Mouse (Mus musculus) intestine, embryonic 16.5 days (tissue): ENCODE measurements around the gene Chst13. TPM values are rescaled to one million over a fixed set of nuclear protein-coding genes. Genes with fewer than 3 reads are reported as not detected.

Experiments used
- ATAC-seq: fragments of 200-750 bp; cut with Nextera tagmentation; 2 replicates; pipeline ENCODE4 v1.8.0; 2017; ENCODE audit warnings: moderate TSS enrichment, moderate library complexity
- H3K27ac ChIP-seq: fragments of 300-500 bp; sonication (generic); 2 replicates; pipeline ENCODE4 v1.5.1; 2014; ENCODE audit warnings: mild to moderate bottlenecking, low read length
- H3K27me3 ChIP-seq: fragments of 300-500 bp; sonication (generic); replicated peaks from 2 replicates; pipeline ENCODE4 v1.6.1; 2014; ENCODE audit warnings: low read length, control low read depth, mixed read lengths; ENCODE audit not compliant: control insufficient read depth, insufficient read depth
- H3K36me3 ChIP-seq: fragments of 300-500 bp; sonication (generic); 2 replicates; pipeline ENCODE4 v1.6.1; 2014; ENCODE audit warnings: low read length, control low read depth; ENCODE audit not compliant: control insufficient read depth, insufficient read depth
- H3K4me1 ChIP-seq: fragments of 300-500 bp; sonication (generic); 2 replicates; pipeline ENCODE4 v1.6.1; 2014; ENCODE audit warnings: low read length, control low read depth, mixed read lengths; ENCODE audit not compliant: control insufficient read depth, insufficient read depth
- H3K4me2 ChIP-seq: fragments of 300-500 bp; sonication (generic); 2 replicates; pipeline ENCODE4 v1.6.1; 2014; ENCODE audit warnings: low read depth, low read length, control low read depth
- H3K4me3 ChIP-seq: fragments of 300-500 bp; sonication (generic); 2 replicates; pipeline ENCODE4 v1.5.1; 2014; ENCODE audit warnings: mild to moderate bottlenecking, low read length
- H3K9ac ChIP-seq: fragments of 300-500 bp; sonication (generic); 2 replicates; pipeline ENCODE4 v1.6.1; 2014; ENCODE audit warnings: low read depth, low read length
- H3K9me3 ChIP-seq: fragments of 300-500 bp; sonication (generic); 2 replicates; pipeline ENCODE4 v1.6.1; 2016; ENCODE audit warnings: low read length, control low read depth; ENCODE audit not compliant: control insufficient read depth
- WGBS: fragments of 180-500 bp; shearing (Covaris S2); extraction: QIAGEN DNeasy Blood & Tissue Kit; methylation state at CpG from one replicate; pipeline ENCODE4 v1.1.7; 2014; 5-methylcytosine and 5-hydroxymethylcytosine counted together
- polyA plus RNA-seq: library from polyadenylated mRNA; unstranded; fragments of >200 nt; fragmentation: Nextera tagmentation; extraction: Ambion mirVana; gene quantifications from 2 replicates; pipeline ENCODE4 v1.2.1, GENCODE M21; 2015

Chst13 gene
- polyA plus RNA-seq, 1 experiment from 2014 or later: 1.1 TPM

GRCm38 (mm10) chr6:90306315-90306975 is 18.5 kb downstream of the Chst13 start:
- no peak for ATAC-seq
- no peaks in the 10 kb centered on the region for H3K36me3 ChIP-seq
- 83% methylated on average over 6 of the region's 6 CpGs for WGBS
- H3K4me2 ChIP-seq: no peak overlapping the region
- peaks cover 5% of the 10 kb centered on the region; the same call in 1 of the 2 replicates for H3K9me3 ChIP-seq
- H3K4me3 ChIP-seq: no peak overlapping the region
- H3K27ac ChIP-seq: no peak overlapping the region
- H3K9ac ChIP-seq: no peak overlapping the region
- H3K27me3 ChIP-seq: no peaks in the 10 kb centered on the region
- H3K4me1 ChIP-seq: no peaks in the 10 kb centered on the region

GRCm38 (mm10) chr6:90300919-90301318 is 24.1 kb downstream of the Chst13 start, which contains the start of gene BC048671:
Gene BC048671 (plus strand): TSS chr6:90301219.
- Histone ChIP-seq H3K9ac (no peak within 1 kb of the TSS), H3K4me3 (no peak within 1 kb of the TSS), H3K36me3 (no peaks in the 10 kb centered on the region), H3K27me3 (no peaks in the 10 kb centered on the region), H3K9me3 (no peaks in the 10 kb centered on the region), H3K4me1 (no peaks in the 10 kb centered on the region), H3K27ac (no peak within 1 kb of the TSS), H3K4me2 (no peak within 1 kb of the TSS)
- 79% methylated on average over 1 of the region's 1 CpGs for WGBS
- ATAC-seq: no peak

GRCm38 (mm10) chr6:90288265-90288664 is 36.7 kb downstream of the Chst13 start:
- no peak overlapping the region for H3K4me2 ChIP-seq
- ATAC-seq: no peak
- WGBS: 54% methylated on average over 12 of the region's 12 CpGs

More at GRCm38 (mm10) chr6:90288265-90288664, 36.7 kb downstream of the Chst13 start:
- Histone ChIP-seq H3K4me1 (no peaks in the 10 kb centered on the region), H3K4me3 (no peak overlapping the region), H3K27me3 (no peaks in the 10 kb centered on the region), H3K27ac (no peak overlapping the region), H3K9ac (no peak overlapping the region), H3K36me3 (no peaks in the 10 kb centered on the region), H3K9me3 (no peaks in the 10 kb centered on the region)

Other genes starting within 250 kb of the Chst13 start
- not detected in 2 replicates for gene Vmn1r49, start 246.7 kb downstream of the Chst13 start, polyA plus RNA-seq
- not detected in 2 replicates for gene Vmn1r50, start 223.8 kb downstream of the Chst13 start, polyA plus RNA-seq
- gene Vmn1r51, start 202.6 kb downstream of the Chst13 start, polyA plus RNA-seq: not detected in 2 replicates
- gene Vmn1r52, start 150.4 kb downstream of the Chst13 start, polyA plus RNA-seq: not detected in 2 replicates
- not detected in 2 replicates for gene V1ra8, start 122.4 kb downstream of the Chst13 start, polyA plus RNA-seq
- 0.12 TPM in 2 replicates for gene Vmn1r53, start 100.7 kb downstream of the Chst13 start, polyA plus RNA-seq
- not detected in 2 replicates for gene Vmn1r54, start 78.9 kb downstream of the Chst13 start, polyA plus RNA-seq
- gene BC048671, start 24.0 kb downstream of the Chst13 start, polyA plus RNA-seq: not detected in 2 replicates
- gene Uroc1, start 8.1 kb upstream of the Chst13 start, polyA plus RNA-seq: 0.12 and 0.65 TPM in 2 replicates
- 4.4 and 4.9 TPM in 2 replicates for gene Zxdc, start 44.3 kb upstream of the Chst13 start, polyA plus RNA-seq
- 0.27 and 0.32 TPM in 2 replicates for gene Cfap100, start 103.6 kb upstream of the Chst13 start, polyA plus RNA-seq
- gene Klf15, start 137.4 kb upstream of the Chst13 start, polyA plus RNA-seq: 5.9 and 6.3 TPM in 2 replicates
- 27.4 and 32.7 TPM in 2 replicates for gene Aldh1l1, start 161.2 kb upstream of the Chst13 start, polyA plus RNA-seq